Mouse (Mus musculus): Measurements from ENCODE around the gene Gm45208. TPM values are rescaled to one million over a fixed set of nuclear protein-coding genes. Genes with fewer than 3 reads are reported as not detected.

Gene Gm45208
- not detected in 2 replicates for polyA plus RNA-seq (2016; fragmentation: Nextera tagmentation; extraction: Ambion mirVana)

- Histone ChIP-seq H3K27ac (peak within 1 kb of the TSS; percentile 87), H3K4me3 (peak within 1 kb of the TSS; percentile 59), H3K9me3 (no peaks in the 10 kb centered on the region), H3K4me2 (replicated peaks) (peak within 1 kb of the TSS; percentile 56), H3K4me1 (no peaks in the 10 kb centered on the region), H3K27me3 (no peaks in the 10 kb centered on the region), H3K9ac (peak within 1 kb of the TSS; percentile 56), H3K36me3 (peaks cover 8% of the 10 kb centered on the region)
- WGBS: 24% methylated on average over 22 of the region's 22 CpGs
- ATAC-seq (ENCODE audit: insufficient number of reproducible peaks, insufficient read depth, low FRiP score, low TSS enrichment): peak; percentile 87
Measured at GRCm38 (mm10) chrX:7721514-7722281, at the start of gene Gm45208. Gm45208 (plus strand) TSS chrX:7722245.

- no peak overlapping the region for H3K4me3 ChIP-seq
- no peak overlapping the region for H3K9ac ChIP-seq
- H3K4me2 ChIP-seq (replicated peaks): no peak overlapping the region
- no peaks in the 10 kb centered on the region for H3K36me3 ChIP-seq
- H3K9me3 ChIP-seq: no peaks in the 10 kb centered on the region
- 50% methylated on average over 6 of the region's 6 CpGs for WGBS
- H3K27me3 ChIP-seq: no peaks in the 10 kb centered on the region
- ATAC-seq (ENCODE audit: insufficient number of reproducible peaks, insufficient read depth, low FRiP score, low TSS enrichment): no peak
- H3K27ac ChIP-seq: no peak overlapping the region
- no peaks in the 10 kb centered on the region for H3K4me1 ChIP-seq
Measured at GRCm38 (mm10) chrX:7672739-7673138, 49.3 kb upstream of the Gm45208 start.

GRCm38 (mm10) chrX:7673578-7674281 lies 48.3 kb upstream of the Gm45208 start:
- WGBS: 34% methylated on average over 12 of the region's 12 CpGs
- Histone ChIP-seq H3K4me3 (no peak overlapping the region), H3K4me2 (replicated peaks) (peak overlapping the region; percentile 42; the same call in 1 of the 2 replicates), H3K36me3 (no peaks in the 10 kb centered on the region), H3K27ac (no peak overlapping the region), H3K9ac (no peak overlapping the region), H3K4me1 (no peaks in the 10 kb centered on the region), H3K27me3 (no peaks in the 10 kb centered on the region), H3K9me3 (no peaks in the 10 kb centered on the region)
- ATAC-seq (ENCODE audit: insufficient number of reproducible peaks, insufficient read depth, low FRiP score, low TSS enrichment): no peak

- Histone ChIP-seq H3K9me3 (no peaks in the 10 kb centered on the region), H3K9ac (no peak overlapping the region), H3K27ac (peak overlapping the region; percentile 41; the same call in 1 of the 2 replicates), H3K4me3 (peak overlapping the region; percentile 21; the same call in 1 of the 2 replicates), H3K4me2 (replicated peaks) (peak overlapping the region; percentile 42), H3K27me3 (no peaks in the 10 kb centered on the region), H3K4me1 (no peaks in the 10 kb centered on the region), H3K36me3 (no peaks in the 10 kb centered on the region)
- ATAC-seq (ENCODE audit: insufficient number of reproducible peaks, insufficient read depth, low FRiP score, low TSS enrichment): 0 out of 2 replicates have a peak, but pooled peaks have one; percentile 19
- WGBS: 34% methylated on average over 28 of the region's 28 CpGs
Measured at GRCm38 (mm10) chrX:7674284-7675000, 47.6 kb upstream of the Gm45208 start.

- H3K27ac ChIP-seq: no peak overlapping the region
- H3K4me2 ChIP-seq (replicated peaks): peak overlapping the region; percentile 42
- H3K4me1 ChIP-seq: no peaks in the 10 kb centered on the region
- no peak overlapping the region for H3K9ac ChIP-seq
- no peaks in the 10 kb centered on the region for H3K27me3 ChIP-seq
- H3K36me3 ChIP-seq: no peaks in the 10 kb centered on the region
- H3K4me3 ChIP-seq: peak overlapping the region; percentile 21; the same call in 1 of the 2 replicates
- H3K9me3 ChIP-seq: no peaks in the 10 kb centered on the region
- ATAC-seq (ENCODE audit: insufficient number of reproducible peaks, insufficient read depth, low FRiP score, low TSS enrichment): no peak
- WGBS: 33% methylated on average over 10 of the region's 10 CpGs
Measured at GRCm38 (mm10) chrX:7675001-7675380, 47.1 kb upstream of the Gm45208 start.

GRCm38 (mm10) chrX:7678986-7679385 lies 43.1 kb upstream of the Gm45208 start:
- Histone ChIP-seq H3K27me3 (no peaks in the 10 kb centered on the region), H3K4me2 (replicated peaks) (no peak overlapping the region), H3K36me3 (no peaks in the 10 kb centered on the region), H3K9ac (no peak overlapping the region), H3K4me1 (no peaks in the 10 kb centered on the region), H3K4me3 (no peak overlapping the region), H3K27ac (no peak overlapping the region), H3K9me3 (no peaks in the 10 kb centered on the region)
- 46% methylated on average over 3 of the region's 3 CpGs for WGBS
- ATAC-seq (ENCODE audit: insufficient number of reproducible peaks, insufficient read depth, low FRiP score, low TSS enrichment): no peak

GRCm38 (mm10) chrX:7679405-7680056 lies 42.5 kb upstream of the Gm45208 start:
- Histone ChIP-seq H3K9ac (no peak overlapping the region), H3K4me1 (no peaks in the 10 kb centered on the region), H3K9me3 (no peaks in the 10 kb centered on the region), H3K4me3 (peak overlapping the region; percentile 11; the same call in 1 of the 2 replicates), H3K4me2 (replicated peaks) (peak overlapping the region; percentile 44), H3K36me3 (no peaks in the 10 kb centered on the region), H3K27ac (no peak overlapping the region), H3K27me3 (no peaks in the 10 kb centered on the region)
- 28% methylated on average over 27 of the region's 27 CpGs for WGBS
- ATAC-seq (ENCODE audit: insufficient number of reproducible peaks, insufficient read depth, low FRiP score, low TSS enrichment): peak; percentile 86

- no peak; the same call in 1 of the 2 replicates for ATAC-seq (ENCODE audit: insufficient number of reproducible peaks, insufficient read depth, low FRiP score, low TSS enrichment)
- H3K9ac ChIP-seq: no peak overlapping the region
- H3K4me3 ChIP-seq: peak overlapping the region; percentile 11; the same call in 1 of the 2 replicates
Measured at GRCm38 (mm10) chrX:7680057-7680412, 42.0 kb upstream of the Gm45208 start.

GRCm38 (mm10) chrX:7680864-7681263 lies 41.2 kb upstream of the Gm45208 start, which contains the start of gene Magix:
Magix (minus strand) TSS chrX:7681251.
- Histone ChIP-seq H3K9ac (no peak within 1 kb of the TSS), H3K4me3 (peak within 1 kb of the TSS; percentile 11; the same call in 1 of the 2 replicates), H3K4me1 (no peaks in the 10 kb centered on the region), H3K4me2 (replicated peaks) (peak within 1 kb of the TSS; percentile 44), H3K9me3 (no peaks in the 10 kb centered on the region), H3K27me3 (no peaks in the 10 kb centered on the region), H3K36me3 (no peaks in the 10 kb centered on the region), H3K27ac (no peak within 1 kb of the TSS)
- no peak for ATAC-seq (ENCODE audit: insufficient number of reproducible peaks, insufficient read depth, low FRiP score, low TSS enrichment)
- 61% methylated on average over 14 of the region's 14 CpGs for WGBS

More at GRCm38 (mm10) chrX:7680057-7680412, 42.0 kb upstream of the Gm45208 start:
- peak overlapping the region; percentile 44 for H3K4me2 ChIP-seq (replicated peaks)
- no peaks in the 10 kb centered on the region for H3K9me3 ChIP-seq
- WGBS: 32% methylated on average over 12 of the region's 12 CpGs
- H3K27ac ChIP-seq: no peak overlapping the region
- no peaks in the 10 kb centered on the region for H3K27me3 ChIP-seq
- no peaks in the 10 kb centered on the region for H3K36me3 ChIP-seq
- no peaks in the 10 kb centered on the region for H3K4me1 ChIP-seq

- no peak overlapping the region for H3K27ac ChIP-seq
- no peak overlapping the region for H3K9ac ChIP-seq
- H3K4me1 ChIP-seq: no peaks in the 10 kb centered on the region
- H3K27me3 ChIP-seq: no peaks in the 10 kb centered on the region
- no peak overlapping the region for H3K4me3 ChIP-seq
- H3K4me2 ChIP-seq (replicated peaks): no peak overlapping the region
- H3K9me3 ChIP-seq: no peaks in the 10 kb centered on the region
- H3K36me3 ChIP-seq: no peaks in the 10 kb centered on the region
- ATAC-seq (ENCODE audit: insufficient number of reproducible peaks, insufficient read depth, low FRiP score, low TSS enrichment): no peak
- 95% methylated on average over 2 of the region's 2 CpGs for WGBS
Measured at GRCm38 (mm10) chrX:7688321-7688720, 33.7 kb upstream of the Gm45208 start.

GRCm38 (mm10) chrX:7690486-7690885 lies 31.6 kb upstream of the Gm45208 start:
- WGBS: 65% methylated on average over 3 of the region's 3 CpGs
- no peaks in the 10 kb centered on the region for H3K36me3 ChIP-seq
- H3K27ac ChIP-seq: no peak overlapping the region
- no peaks in the 10 kb centered on the region for H3K4me1 ChIP-seq
- ATAC-seq (ENCODE audit: insufficient number of reproducible peaks, insufficient read depth, low FRiP score, low TSS enrichment): no peak
- no peaks in the 10 kb centered on the region for H3K27me3 ChIP-seq
- H3K4me3 ChIP-seq: no peak overlapping the region
- H3K9ac ChIP-seq: no peak overlapping the region
- no peak overlapping the region for H3K4me2 ChIP-seq (replicated peaks)
- no peaks in the 10 kb centered on the region for H3K9me3 ChIP-seq

Data from embryonic facial prominence, embryonic 12.5 days (tissue).